Mouse (Mus musculus): ENCODE results near the gene Cpeb2. TPM values are rescaled to one million over a fixed set of nuclear protein-coding genes. Genes with fewer than 3 reads are reported as not detected.

Cpeb2 gene
- polyA plus RNA-seq, 1 experiment from 2014 or later, result 1.1 TPM

DNA sequence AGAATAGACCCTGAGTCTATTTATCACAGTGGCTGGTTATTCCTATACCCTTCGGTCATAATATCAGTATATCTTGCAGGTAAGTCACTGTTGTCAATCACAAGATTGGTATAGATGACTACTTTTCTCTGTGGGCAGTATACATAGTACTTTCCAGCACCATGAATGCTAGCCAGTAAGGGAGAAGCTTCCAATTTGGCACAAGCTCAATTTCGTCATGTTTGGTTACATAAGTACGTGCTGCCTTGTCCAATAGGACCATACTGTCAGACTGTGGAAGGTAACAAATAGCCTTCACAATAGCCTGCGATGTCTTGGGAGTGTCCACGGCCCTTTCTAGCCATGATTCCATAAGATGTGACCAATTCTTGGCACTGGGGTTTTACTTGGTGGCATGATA lies 67.1 kb downstream of the Cpeb2 start:
- Histone ChIP-seq H3K4me1 (no peaks in the 10 kb centered on the region), H3K27ac (no peak overlapping the region), H3K27me3 (ENCODE audit: poor library complexity, severe bottlenecking) (no peaks in the 10 kb centered on the region), H3K36me3 (replicated peaks) (no peaks in the 10 kb centered on the region), H3K9me3 (no peaks in the 10 kb centered on the region), H3K4me3 (no peak overlapping the region)
- DNase-seq (ENCODE audit: extremely low spot score, low spot score), result no peak
- 88% methylated on average over 5 of the region's 5 CpGs for WGBS

DNA sequence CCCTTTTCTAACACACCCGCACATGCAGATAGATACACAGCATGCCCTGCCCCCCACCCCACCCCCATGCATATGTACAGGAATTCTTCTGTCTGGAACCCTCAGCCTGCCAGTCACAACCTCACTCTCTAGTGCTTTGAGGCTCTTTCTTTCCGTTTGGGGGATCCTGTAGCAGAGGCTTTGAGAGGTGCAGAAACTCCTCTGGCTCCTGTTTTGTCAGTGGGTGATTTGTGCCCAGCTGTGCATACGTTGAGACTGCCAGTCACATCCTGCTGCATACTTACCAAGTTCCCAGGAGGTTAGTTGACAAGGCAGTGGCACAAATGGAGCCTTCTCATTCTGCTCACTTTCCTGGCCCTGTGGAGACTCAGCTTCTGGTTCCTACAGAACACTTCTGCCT lies 68.0 kb downstream of the Cpeb2 start:
- WGBS, result 60% methylated on average over 3 of the region's 3 CpGs
- no peaks in the 10 kb centered on the region for H3K27me3 ChIP-seq (ENCODE audit: poor library complexity, severe bottlenecking)

DNA sequence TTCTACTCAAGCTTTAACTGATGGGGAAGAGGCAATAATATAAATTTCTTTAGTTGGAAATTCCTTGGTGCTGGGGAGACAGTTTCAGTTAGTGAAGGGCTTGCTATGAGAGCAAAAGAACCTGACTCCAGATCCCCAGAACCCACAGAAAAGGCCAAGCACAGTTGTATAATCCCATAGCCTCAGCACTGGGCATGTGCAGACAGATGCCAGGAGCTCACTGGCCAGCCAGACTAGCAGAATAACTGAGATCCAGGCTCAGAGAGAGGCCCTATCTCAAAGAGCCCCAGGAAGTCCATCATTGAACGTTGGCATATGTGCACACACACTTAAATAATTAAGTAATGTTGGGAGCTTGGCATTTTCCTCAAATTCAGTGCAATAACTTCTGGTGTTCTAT lies 70.5 kb downstream of the Cpeb2 start:
- DNase-seq (ENCODE audit: extremely low spot score, low spot score), result no peak
- Histone ChIP-seq H3K36me3 (replicated peaks) (no peaks in the 10 kb centered on the region), H3K9me3 (no peaks in the 10 kb centered on the region), H3K27ac (no peak overlapping the region), H3K4me1 (no peaks in the 10 kb centered on the region), H3K4me3 (no peak overlapping the region), H3K27me3 (ENCODE audit: poor library complexity, severe bottlenecking) (no peaks in the 10 kb centered on the region)
- WGBS, result 71% methylated on average over 1 of the region's 1 CpGs

More for the DNA sequence above, 68.0 kb downstream of the Cpeb2 start:
- Histone ChIP-seq H3K9me3 (no peaks in the 10 kb centered on the region), H3K4me1 (no peaks in the 10 kb centered on the region), H3K4me3 (no peak overlapping the region), H3K27ac (no peak overlapping the region), H3K36me3 (replicated peaks) (no peaks in the 10 kb centered on the region)
- DNase-seq (ENCODE audit: extremely low spot score, low spot score), result no peak

DNA sequence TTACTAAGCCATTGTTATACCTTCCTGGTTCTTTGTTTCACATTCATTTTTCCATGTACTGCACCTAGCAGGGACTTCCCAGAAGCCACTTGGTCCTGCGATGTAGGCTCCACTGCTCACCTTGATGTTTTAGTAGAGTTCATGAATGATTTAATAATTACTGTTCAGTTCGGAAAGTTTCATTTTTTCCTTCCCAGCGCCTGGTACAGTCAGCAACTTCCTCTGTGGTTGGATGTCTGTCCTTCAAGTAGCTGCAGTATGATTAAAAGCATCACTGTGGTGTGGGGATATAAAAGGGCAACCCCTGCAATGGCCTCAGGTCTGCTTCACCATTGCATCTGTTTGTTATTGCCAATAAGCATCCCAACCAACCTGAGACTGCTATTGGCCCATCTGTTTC lies 72.5 kb downstream of the Cpeb2 start:
- no peaks in the 10 kb centered on the region for H3K36me3 ChIP-seq (replicated peaks)
- H3K27ac ChIP-seq, result no peak overlapping the region
- H3K4me3 ChIP-seq, result no peak overlapping the region
- 95% methylated on average over 3 of the region's 3 CpGs for WGBS
- DNase-seq (ENCODE audit: extremely low spot score, low spot score), result no peak
- no peaks in the 10 kb centered on the region for H3K27me3 ChIP-seq (ENCODE audit: poor library complexity, severe bottlenecking)
- H3K4me1 ChIP-seq, result peaks cover 4% of the 10 kb centered on the region; the same call in 1 of the 2 replicates
- H3K9me3 ChIP-seq, result no peaks in the 10 kb centered on the region

DNA sequence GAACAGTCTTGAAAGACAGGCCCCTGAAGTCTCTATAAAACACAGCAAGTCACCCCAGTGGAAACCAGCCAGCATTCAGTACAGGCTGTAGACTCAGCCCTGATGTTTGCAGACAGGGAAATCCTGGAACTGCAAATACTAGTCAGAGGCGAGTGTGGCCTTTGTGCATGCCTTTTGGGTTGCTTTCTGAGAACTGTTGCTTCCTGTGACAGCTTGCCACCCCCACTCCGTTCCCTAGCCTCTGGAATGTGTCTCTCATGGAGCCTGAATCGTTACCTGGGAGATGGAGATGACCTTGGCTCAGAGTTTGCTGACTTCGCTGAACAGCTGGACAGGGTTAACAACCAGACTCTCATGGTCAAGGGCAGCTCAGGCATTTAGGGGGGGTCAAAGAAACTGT lies 77.0 kb downstream of the Cpeb2 start:
- WGBS, result 72% methylated on average over 4 of the region's 4 CpGs
- no peak for DNase-seq (ENCODE audit: extremely low spot score, low spot score)
- H3K9me3 ChIP-seq, result no peaks in the 10 kb centered on the region
- peaks cover 4% of the 10 kb centered on the region; the same call in 1 of the 2 replicates for H3K4me1 ChIP-seq
- H3K27ac ChIP-seq, result no peak overlapping the region
- H3K27me3 ChIP-seq (ENCODE audit: poor library complexity, severe bottlenecking), result no peaks in the 10 kb centered on the region
- H3K4me3 ChIP-seq, result no peak overlapping the region
- H3K36me3 ChIP-seq (replicated peaks), result no peaks in the 10 kb centered on the region

DNA sequence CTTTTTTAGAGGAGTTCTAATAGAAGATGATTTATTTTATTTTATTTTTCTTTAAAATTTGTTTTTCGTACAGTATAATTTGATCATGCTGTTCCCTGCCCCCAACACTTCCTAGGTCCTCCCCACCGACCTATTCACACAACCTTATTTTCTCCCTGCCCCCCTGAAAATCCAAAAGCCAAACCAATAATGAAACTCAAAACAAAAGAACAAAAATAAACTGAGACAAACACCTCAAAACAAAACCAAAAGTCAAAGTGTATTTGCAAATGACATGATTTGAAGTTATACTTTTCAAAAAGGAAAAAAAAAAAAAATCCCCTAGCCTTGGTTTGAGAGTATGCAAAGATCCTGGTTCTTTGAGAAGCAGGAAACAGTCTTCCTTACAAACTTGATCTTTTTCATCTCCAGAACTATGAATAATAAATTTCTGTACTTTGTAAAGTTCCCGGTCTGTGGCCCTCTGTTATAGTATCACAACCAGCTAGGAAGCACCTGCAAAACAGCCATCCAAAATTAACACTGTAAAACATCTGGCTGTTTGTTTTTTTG lies 91.4 kb downstream of the Cpeb2 start:
- Histone ChIP-seq H3K27me3 (ENCODE audit: poor library complexity, severe bottlenecking) (no peaks in the 10 kb centered on the region), H3K4me1 (peaks cover 4% of the 10 kb centered on the region; the same call in 1 of the 2 replicates), H3K36me3 (replicated peaks) (no peaks in the 10 kb centered on the region), H3K27ac (no peak overlapping the region), H3K4me3 (no peak overlapping the region), H3K9me3 (no peaks in the 10 kb centered on the region; the same call in 1 of the 2 replicates)
- WGBS, result 88% methylated on average over 3 of the region's 3 CpGs
- no peak for DNase-seq (ENCODE audit: extremely low spot score, low spot score)

DNA sequence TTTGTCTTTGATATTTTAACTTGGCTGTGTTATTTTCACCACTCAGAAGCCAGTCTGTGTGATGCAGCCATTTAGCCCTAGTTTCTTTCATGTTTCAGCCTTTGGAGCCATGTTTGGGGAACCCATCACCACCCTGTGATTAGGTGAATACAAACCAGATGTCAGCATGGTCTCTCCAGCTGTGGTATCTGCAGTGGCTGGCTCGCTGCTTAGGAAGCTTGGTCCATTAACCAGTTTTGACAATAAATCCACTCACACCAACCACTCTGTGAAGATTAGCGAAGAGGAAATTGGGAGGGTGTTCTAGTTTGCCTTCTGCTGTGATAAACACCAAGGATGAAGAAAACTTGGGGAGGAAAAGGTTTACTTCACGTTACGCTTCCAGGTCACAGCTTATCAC lies 92.6 kb downstream of the Cpeb2 start:
- no peaks in the 10 kb centered on the region for H3K36me3 ChIP-seq (replicated peaks)
- WGBS, result 80% methylated on average over 4 of the region's 4 CpGs
- H3K9me3 ChIP-seq, result no peaks in the 10 kb centered on the region
- no peak for DNase-seq (ENCODE audit: extremely low spot score, low spot score)
- H3K4me3 ChIP-seq, result no peak overlapping the region
- peaks cover 4% of the 10 kb centered on the region; the same call in 1 of the 2 replicates for H3K4me1 ChIP-seq
- H3K27ac ChIP-seq, result no peak overlapping the region
- no peaks in the 10 kb centered on the region for H3K27me3 ChIP-seq (ENCODE audit: poor library complexity, severe bottlenecking)

DNA sequence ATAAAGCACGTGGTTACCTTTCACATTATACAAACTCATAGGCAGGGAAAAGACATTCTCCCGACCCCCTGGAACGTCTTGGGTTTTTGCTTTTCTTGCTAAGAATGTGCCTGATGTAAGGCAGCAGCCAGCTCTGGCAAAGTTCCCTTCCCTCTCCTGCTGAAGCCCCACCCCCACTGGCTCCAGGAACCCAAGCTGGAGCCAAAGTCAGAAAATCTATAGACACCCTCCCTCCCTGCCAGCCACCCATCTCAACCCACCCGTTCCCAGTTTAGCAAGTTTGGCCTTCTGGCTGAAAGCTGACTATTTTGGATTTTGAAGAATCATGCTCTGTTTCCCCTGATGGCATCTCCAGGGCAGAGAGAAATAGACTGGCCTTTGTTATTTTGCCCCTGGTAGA lies 95.6 kb downstream of the Cpeb2 start:
- Histone ChIP-seq H3K27me3 (ENCODE audit: poor library complexity, severe bottlenecking) (no peaks in the 10 kb centered on the region), H3K4me3 (no peak overlapping the region), H3K9me3 (no peaks in the 10 kb centered on the region), H3K27ac (no peak overlapping the region), H3K4me1 (peaks cover 4% of the 10 kb centered on the region; the same call in 1 of the 2 replicates), H3K36me3 (replicated peaks) (no peaks in the 10 kb centered on the region)
- no peak for DNase-seq (ENCODE audit: extremely low spot score, low spot score)
- WGBS, result 51% methylated on average over 4 of the region's 4 CpGs

DNA sequence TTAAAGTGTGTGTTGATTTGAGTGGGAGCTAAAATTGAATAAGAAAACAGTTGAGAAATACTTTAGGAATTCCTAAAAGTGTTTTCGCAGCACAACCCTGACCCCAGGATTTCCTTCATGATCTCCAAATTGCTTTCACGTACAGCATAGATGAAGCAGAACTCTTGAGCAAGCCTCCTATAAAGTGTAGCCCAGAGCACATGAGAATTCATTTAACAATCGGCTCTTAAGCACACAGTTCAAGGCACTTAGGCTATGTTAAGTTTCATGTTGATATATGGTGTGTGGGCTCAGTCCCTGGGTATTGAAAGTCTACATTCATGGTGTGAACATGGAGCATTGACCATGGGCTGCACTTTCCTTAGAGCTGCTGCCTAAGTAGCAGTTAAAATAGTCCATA lies 97.3 kb downstream of the Cpeb2 start:
- WGBS, result 86% methylated on average over 3 of the region's 3 CpGs
- Histone ChIP-seq H3K4me1 (peaks cover 4% of the 10 kb centered on the region; the same call in 1 of the 2 replicates), H3K9me3 (no peaks in the 10 kb centered on the region), H3K27ac (no peak overlapping the region), H3K36me3 (replicated peaks) (no peaks in the 10 kb centered on the region), H3K27me3 (ENCODE audit: poor library complexity, severe bottlenecking) (no peaks in the 10 kb centered on the region), H3K4me3 (no peak overlapping the region)
- DNase-seq (ENCODE audit: extremely low spot score, low spot score), result no peak

DNA sequence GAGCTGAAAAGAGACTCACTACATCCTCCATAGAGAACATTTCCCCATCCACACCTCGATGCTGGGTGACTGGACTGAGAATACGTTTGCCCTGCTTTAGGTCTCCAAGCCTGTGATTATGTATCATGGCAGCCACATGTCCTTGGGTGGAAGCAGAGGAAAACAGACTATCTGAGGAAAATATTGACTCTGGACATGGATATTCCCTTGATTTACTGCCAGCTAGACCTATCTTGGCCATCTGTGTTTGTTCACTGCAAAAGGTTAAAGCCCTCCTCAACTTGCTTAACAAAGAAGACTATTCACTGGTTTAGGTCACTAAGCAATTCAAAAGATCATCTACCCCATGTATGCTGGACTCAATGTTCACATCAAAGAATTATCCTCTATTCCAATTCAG lies 101.5 kb downstream of the Cpeb2 start:
- Histone ChIP-seq H3K4me1 (no peaks in the 10 kb centered on the region), H3K4me3 (no peak overlapping the region), H3K27ac (no peak overlapping the region), H3K9me3 (no peaks in the 10 kb centered on the region), H3K27me3 (ENCODE audit: poor library complexity, severe bottlenecking) (no peaks in the 10 kb centered on the region), H3K36me3 (replicated peaks) (no peaks in the 10 kb centered on the region)
- 85% methylated on average over 2 of the region's 2 CpGs for WGBS
- no peak for DNase-seq (ENCODE audit: extremely low spot score, low spot score)

DNA sequence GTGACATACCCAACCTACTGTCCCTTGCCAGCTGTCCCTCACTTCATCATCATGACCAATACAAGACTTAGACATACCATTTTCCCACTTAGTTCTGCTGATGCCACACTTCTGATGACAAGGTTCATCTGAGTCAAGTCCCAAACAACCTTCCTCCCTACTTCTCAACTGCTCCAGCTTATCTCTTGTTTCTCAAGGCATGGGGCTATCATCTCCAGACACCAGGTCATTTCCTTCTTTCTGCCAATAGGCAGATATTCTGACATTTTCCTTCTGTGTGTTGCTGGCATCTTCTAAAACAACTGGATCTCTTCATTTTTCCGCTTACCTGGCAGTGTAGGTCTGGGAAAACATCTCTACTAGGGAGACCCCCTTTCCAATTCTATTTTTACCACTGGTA lies 104.2 kb downstream of the Cpeb2 start:
- no peaks in the 10 kb centered on the region for H3K9me3 ChIP-seq
- no peak for DNase-seq (ENCODE audit: extremely low spot score, low spot score)
- no peaks in the 10 kb centered on the region for H3K36me3 ChIP-seq (replicated peaks)
- no peaks in the 10 kb centered on the region for H3K4me1 ChIP-seq
- H3K4me3 ChIP-seq, result no peak overlapping the region
- no peaks in the 10 kb centered on the region for H3K27me3 ChIP-seq (ENCODE audit: poor library complexity, severe bottlenecking)
- 90% methylated on average over 1 of the region's 1 CpGs for WGBS
- H3K27ac ChIP-seq, result no peak overlapping the region

DNA sequence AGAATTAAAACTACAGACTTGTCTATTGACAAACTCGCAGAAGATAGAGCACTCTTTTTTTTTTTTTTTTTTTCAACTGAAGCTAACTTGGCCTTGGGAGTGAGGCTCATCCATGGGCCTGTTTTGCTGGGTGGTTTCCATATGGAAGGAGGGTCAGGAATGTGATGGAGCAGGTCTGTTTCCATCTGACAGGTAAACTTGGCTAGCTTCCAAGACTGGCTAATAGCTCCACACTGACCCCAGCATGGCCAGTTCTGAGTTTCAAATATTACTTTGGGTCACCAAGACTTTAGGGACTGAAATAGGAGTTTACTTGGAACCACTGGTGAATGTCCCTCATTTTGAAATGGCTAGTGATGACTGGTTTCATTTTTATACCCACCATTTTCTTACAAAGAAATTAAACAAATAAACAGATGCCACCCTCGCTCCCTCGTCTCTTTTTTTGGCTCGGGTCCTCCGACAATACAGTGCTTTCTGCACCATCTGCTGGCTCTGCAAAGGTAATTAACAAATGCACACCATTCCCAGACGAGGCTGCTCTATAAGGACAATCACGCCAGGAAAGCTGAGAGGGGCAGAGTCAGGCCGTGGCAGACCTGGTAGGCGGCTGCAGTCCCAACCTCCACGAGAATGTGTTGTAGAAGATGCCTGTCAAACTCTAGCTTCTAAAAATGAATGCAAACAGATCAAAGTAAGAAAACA lies 106.0 kb downstream of the Cpeb2 start:
- no peak overlapping the region for H3K27ac ChIP-seq
- WGBS, result 80% methylated on average over 10 of the region's 10 CpGs
- H3K9me3 ChIP-seq, result no peaks in the 10 kb centered on the region
- no peak overlapping the region for H3K4me3 ChIP-seq
- no peaks in the 10 kb centered on the region for H3K36me3 ChIP-seq (replicated peaks)
- no peaks in the 10 kb centered on the region for H3K27me3 ChIP-seq (ENCODE audit: poor library complexity, severe bottlenecking)
- H3K4me1 ChIP-seq, result no peaks in the 10 kb centered on the region
- no peak for DNase-seq (ENCODE audit: extremely low spot score, low spot score)

All from forebrain, embryonic 10.5 days (tissue).